Mouse (Mus musculus): Measurements from ENCODE around the gene Topbp1. TPM values are rescaled to one million over a fixed set of nuclear protein-coding genes. Genes with fewer than 3 reads are reported as not detected.

Topbp1 gene
- polyA plus RNA-seq, 1 experiment from 2014 or later, result 37.2 TPM

- H3K27me3 ChIP-seq (ENCODE audit: control insufficient read depth, insufficient read depth, low read length), result no peaks in the 10 kb centered on the region
- H3K9me3 ChIP-seq (replicated peaks; ENCODE audit: control insufficient read depth, low read length), result no peaks in the 10 kb centered on the region
- WGBS, result 63% methylated on average over 13 of the region's 13 CpGs
- H3K4me1 ChIP-seq (ENCODE audit: control insufficient read depth, insufficient read depth, low read length), result no peaks in the 10 kb centered on the region
- H3K4me3 ChIP-seq (ENCODE audit: low read length), result no peak overlapping the region
- H3K27ac ChIP-seq (ENCODE audit: low read length), result no peak overlapping the region
- no peak for ATAC-seq (replicated peaks; ENCODE audit: extremely low read depth, insufficient read depth, low FRiP score)
- H3K36me3 ChIP-seq (ENCODE audit: control insufficient read depth, insufficient read depth), result no peaks in the 10 kb centered on the region
- H3K4me2 ChIP-seq (ENCODE audit: low read depth, low read length), result no peak overlapping the region
- no peak overlapping the region for H3K9ac ChIP-seq (ENCODE audit: low read length)
Observed at GRCm38 (mm10) chr9:103288489-103289180, 16.4 kb upstream of the Topbp1 start.

- Histone ChIP-seq H3K36me3 (ENCODE audit: control insufficient read depth, insufficient read depth) (no peaks in the 10 kb centered on the region), H3K27me3 (ENCODE audit: control insufficient read depth, insufficient read depth, low read length) (no peaks in the 10 kb centered on the region), H3K4me1 (ENCODE audit: control insufficient read depth, insufficient read depth, low read length) (no peaks in the 10 kb centered on the region), H3K4me2 (ENCODE audit: low read depth, low read length) (no peak overlapping the region), H3K9ac (ENCODE audit: low read length) (no peak overlapping the region), H3K4me3 (ENCODE audit: low read length) (no peak overlapping the region), H3K9me3 (replicated peaks; ENCODE audit: control insufficient read depth, low read length) (no peaks in the 10 kb centered on the region), H3K27ac (ENCODE audit: low read length) (no peak overlapping the region)
- 67% methylated on average over 2 of the region's 2 CpGs for WGBS
- ATAC-seq (replicated peaks; ENCODE audit: extremely low read depth, insufficient read depth, low FRiP score), result no peak
Observed at GRCm38 (mm10) chr9:103294507-103294906, 10.5 kb upstream of the Topbp1 start.

DNA sequence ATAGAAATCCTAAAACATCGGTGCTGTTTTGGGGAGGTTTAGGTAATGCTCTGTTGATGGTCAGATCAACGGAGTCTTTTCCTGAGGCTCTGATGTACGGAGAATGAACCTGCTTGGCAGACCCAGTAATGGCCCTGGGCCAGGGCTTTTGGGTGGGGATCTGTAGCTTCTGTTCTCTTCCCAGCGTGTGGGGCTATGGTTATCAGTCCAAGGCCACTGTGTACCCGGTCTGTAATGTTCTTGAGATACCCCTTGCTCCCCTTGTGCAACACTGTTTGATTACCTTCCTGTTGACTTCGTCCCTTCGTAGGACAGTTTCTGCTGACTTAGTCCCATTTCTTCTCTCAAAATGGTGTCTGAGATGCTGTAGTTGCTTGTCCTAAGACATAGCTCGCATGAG, 3.9 kb upstream of the Topbp1 start:
- no peaks in the 10 kb centered on the region for H3K9me3 ChIP-seq (replicated peaks; ENCODE audit: control insufficient read depth, low read length)
- H3K4me3 ChIP-seq (ENCODE audit: low read length), result no peak overlapping the region
- peaks cover 6% of the 10 kb centered on the region; the same call in 1 of the 2 replicates for H3K4me1 ChIP-seq (ENCODE audit: control insufficient read depth, insufficient read depth, low read length)
- no peak for ATAC-seq (replicated peaks; ENCODE audit: extremely low read depth, insufficient read depth, low FRiP score)
- no peak overlapping the region for H3K27ac ChIP-seq (ENCODE audit: low read length)
- 85% methylated on average over 8 of the region's 8 CpGs for WGBS
- H3K4me2 ChIP-seq (ENCODE audit: low read depth, low read length), result no peak overlapping the region
- no peak overlapping the region for H3K9ac ChIP-seq (ENCODE audit: low read length)
- H3K27me3 ChIP-seq (ENCODE audit: control insufficient read depth, insufficient read depth, low read length), result no peaks in the 10 kb centered on the region
- no peaks in the 10 kb centered on the region for H3K36me3 ChIP-seq (ENCODE audit: control insufficient read depth, insufficient read depth)

- no peaks in the 10 kb centered on the region for H3K36me3 ChIP-seq (ENCODE audit: control insufficient read depth, insufficient read depth)
- no peak overlapping the region for H3K9ac ChIP-seq (ENCODE audit: low read length)
- H3K4me3 ChIP-seq (ENCODE audit: low read length), result no peak overlapping the region
- H3K27ac ChIP-seq (ENCODE audit: low read length), result no peak overlapping the region
- 57% methylated on average over 4 of the region's 4 CpGs for WGBS
- ATAC-seq (replicated peaks; ENCODE audit: extremely low read depth, insufficient read depth, low FRiP score), result no peak
- H3K27me3 ChIP-seq (ENCODE audit: control insufficient read depth, insufficient read depth, low read length), result no peaks in the 10 kb centered on the region
- no peak overlapping the region for H3K4me2 ChIP-seq (ENCODE audit: low read depth, low read length)
- H3K4me1 ChIP-seq (ENCODE audit: control insufficient read depth, insufficient read depth, low read length), result peaks cover 14% of the 10 kb centered on the region
- H3K9me3 ChIP-seq (replicated peaks; ENCODE audit: control insufficient read depth, low read length), result no peaks in the 10 kb centered on the region
Observed at GRCm38 (mm10) chr9:103302239-103302638, 2.8 kb upstream of the Topbp1 start.

- H3K9ac ChIP-seq (ENCODE audit: low read length), result no peak overlapping the region
- no peak for ATAC-seq (replicated peaks; ENCODE audit: extremely low read depth, insufficient read depth, low FRiP score)
- WGBS, result 49% methylated on average over 3 of the region's 3 CpGs
- H3K4me1 ChIP-seq (ENCODE audit: control insufficient read depth, insufficient read depth, low read length), result peaks cover 14% of the 10 kb centered on the region
- no peaks in the 10 kb centered on the region for H3K36me3 ChIP-seq (ENCODE audit: control insufficient read depth, insufficient read depth)
- no peak overlapping the region for H3K4me3 ChIP-seq (ENCODE audit: low read length)
- no peaks in the 10 kb centered on the region for H3K27me3 ChIP-seq (ENCODE audit: control insufficient read depth, insufficient read depth, low read length)
- no peak overlapping the region for H3K4me2 ChIP-seq (ENCODE audit: low read depth, low read length)
- H3K27ac ChIP-seq (ENCODE audit: low read length), result no peak overlapping the region
- no peaks in the 10 kb centered on the region for H3K9me3 ChIP-seq (replicated peaks; ENCODE audit: control insufficient read depth, low read length)
Observed at GRCm38 (mm10) chr9:103302666-103303065, 2.3 kb upstream of the Topbp1 start.

GRCm38 (mm10) chr9:103305332-103306041, 472 bp downstream of the Topbp1 start:
- peak; percentile 35 for ATAC-seq (replicated peaks; ENCODE audit: extremely low read depth, insufficient read depth, low FRiP score)
- Histone ChIP-seq H3K9ac (ENCODE audit: low read length) (peak overlapping the region; percentile 91), H3K27me3 (ENCODE audit: control insufficient read depth, insufficient read depth, low read length) (no peaks in the 10 kb centered on the region), H3K4me3 (ENCODE audit: low read length) (peak overlapping the region; percentile 96), H3K36me3 (ENCODE audit: control insufficient read depth, insufficient read depth) (peaks cover 15% of the 10 kb centered on the region), H3K4me1 (ENCODE audit: control insufficient read depth, insufficient read depth, low read length) (peaks cover 14% of the 10 kb centered on the region), H3K9me3 (replicated peaks; ENCODE audit: control insufficient read depth, low read length) (no peaks in the 10 kb centered on the region), H3K4me2 (ENCODE audit: low read depth, low read length) (peak overlapping the region; percentile 85), H3K27ac (ENCODE audit: low read length) (peak overlapping the region; percentile 76)
- WGBS, result under 1% methylated on average over 40 of the region's 40 CpGs

GRCm38 (mm10) chr9:103309832-103310231, 4.8 kb downstream of the Topbp1 start:
- Histone ChIP-seq H3K27me3 (ENCODE audit: control insufficient read depth, insufficient read depth, low read length) (no peaks in the 10 kb centered on the region), H3K36me3 (ENCODE audit: control insufficient read depth, insufficient read depth) (peaks cover 39% of the 10 kb centered on the region), H3K4me2 (ENCODE audit: low read depth, low read length) (no peak overlapping the region), H3K4me1 (ENCODE audit: control insufficient read depth, insufficient read depth, low read length) (peaks cover 12% of the 10 kb centered on the region), H3K9ac (ENCODE audit: low read length) (no peak overlapping the region), H3K9me3 (replicated peaks; ENCODE audit: control insufficient read depth, low read length) (no peaks in the 10 kb centered on the region), H3K27ac (ENCODE audit: low read length) (no peak overlapping the region), H3K4me3 (ENCODE audit: low read length) (no peak overlapping the region)
- WGBS, result 85% methylated on average over 6 of the region's 6 CpGs
- no peak for ATAC-seq (replicated peaks; ENCODE audit: extremely low read depth, insufficient read depth, low FRiP score)

- Histone ChIP-seq H3K36me3 (ENCODE audit: control insufficient read depth, insufficient read depth) (peaks cover 72% of the 10 kb centered on the region), H3K4me3 (ENCODE audit: low read length) (no peak overlapping the region), H3K9me3 (replicated peaks; ENCODE audit: control insufficient read depth, low read length) (no peaks in the 10 kb centered on the region), H3K4me2 (ENCODE audit: low read depth, low read length) (no peak overlapping the region), H3K4me1 (ENCODE audit: control insufficient read depth, insufficient read depth, low read length) (peaks cover 10% of the 10 kb centered on the region), H3K27me3 (ENCODE audit: control insufficient read depth, insufficient read depth, low read length) (no peaks in the 10 kb centered on the region), H3K9ac (ENCODE audit: low read length) (no peak overlapping the region), H3K27ac (ENCODE audit: low read length) (no peak overlapping the region)
- 82% methylated on average over 1 of the region's 2 CpGs for WGBS
- ATAC-seq (replicated peaks; ENCODE audit: extremely low read depth, insufficient read depth, low FRiP score), result no peak
Observed at GRCm38 (mm10) chr9:103324678-103325077, 19.7 kb downstream of the Topbp1 start.

DNA sequence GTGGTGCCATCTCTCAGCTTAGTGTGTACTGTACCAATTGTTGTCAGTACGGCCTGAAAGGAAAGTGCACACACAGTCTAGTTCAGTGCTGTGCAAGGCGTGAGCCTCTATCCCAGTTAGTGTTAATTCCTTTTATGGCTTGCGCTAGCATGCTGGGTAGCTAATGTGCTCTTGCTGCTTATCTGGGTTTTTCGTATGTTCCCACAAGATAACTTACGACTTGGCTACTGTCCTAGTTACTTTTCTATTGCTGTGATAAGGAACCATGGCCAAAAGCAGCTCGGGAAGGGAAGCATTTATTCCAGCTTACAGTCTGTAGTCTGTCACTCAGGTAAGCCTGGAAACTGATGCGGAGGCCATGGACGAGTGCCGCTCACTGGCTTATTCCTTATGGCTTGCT, 21.4 kb downstream of the Topbp1 start:
- Histone ChIP-seq H3K36me3 (ENCODE audit: control insufficient read depth, insufficient read depth) (peaks cover 64% of the 10 kb centered on the region), H3K27me3 (ENCODE audit: control insufficient read depth, insufficient read depth, low read length) (no peaks in the 10 kb centered on the region), H3K4me2 (ENCODE audit: low read depth, low read length) (no peak overlapping the region), H3K4me1 (ENCODE audit: control insufficient read depth, insufficient read depth, low read length) (peaks cover 10% of the 10 kb centered on the region), H3K27ac (ENCODE audit: low read length) (peak overlapping the region; percentile 70), H3K4me3 (ENCODE audit: low read length) (no peak overlapping the region), H3K9me3 (replicated peaks; ENCODE audit: control insufficient read depth, low read length) (no peaks in the 10 kb centered on the region), H3K9ac (ENCODE audit: low read length) (no peak overlapping the region)
- ATAC-seq (replicated peaks; ENCODE audit: extremely low read depth, insufficient read depth, low FRiP score), result peak; percentile 82
- WGBS, result 35% methylated on average over 9 of the region's 9 CpGs

Data from heart, embryonic 16.5 days (tissue).